Mouse (Mus musculus) frontal cortex, adult (tissue): ENCODE data around the gene Ankrd61.

Source experiments
- ATAC-seq: cut with Nextera tagmentation; 2 replicates; pipeline ENCODE4 v1.9.2; 2017; ENCODE audit warnings: mild to moderate bottlenecking, moderate library complexity, mixed read lengths; ENCODE audit not compliant: low TSS enrichment

Ankrd61 gene

GRCm38 (mm10) chr5:143893396-143893795 is 4.1 kb downstream of the Ankrd61 start:
- ATAC-seq = no peak

- peak; percentile 73 for ATAC-seq
These were observed 5.1 kb downstream of the Ankrd61 start for GRCm38 (mm10) chr5:143892255-143892886.

DNA sequence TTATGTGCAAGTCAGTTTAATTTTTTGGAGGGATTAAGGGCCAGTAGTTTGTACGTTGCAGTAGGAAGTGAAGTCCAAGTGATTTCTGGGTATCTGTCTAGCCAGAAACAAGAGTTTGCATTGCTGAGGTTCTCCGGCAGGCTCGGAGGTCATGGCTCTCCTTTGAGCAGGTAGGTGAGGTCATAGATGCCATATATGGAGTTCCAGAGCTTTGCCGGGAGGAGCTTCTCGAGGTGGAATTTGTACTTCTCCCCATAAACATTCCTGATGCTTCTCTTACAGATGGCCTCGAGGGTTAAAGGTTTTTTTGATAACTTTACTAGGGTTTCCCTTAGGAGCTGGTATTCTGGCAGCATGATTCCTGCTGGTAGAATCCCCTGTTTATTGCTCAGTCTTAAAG is 6.7 kb downstream of the Ankrd61 start:
- no peak for ATAC-seq

- no peak for ATAC-seq
These were observed 12.2 kb downstream of the Ankrd61 start for GRCm38 (mm10) chr5:143885274-143885673.

GRCm38 (mm10) chr5:143874571-143874970 is 22.9 kb downstream of the Ankrd61 start:
- ATAC-seq = no peak

DNA sequence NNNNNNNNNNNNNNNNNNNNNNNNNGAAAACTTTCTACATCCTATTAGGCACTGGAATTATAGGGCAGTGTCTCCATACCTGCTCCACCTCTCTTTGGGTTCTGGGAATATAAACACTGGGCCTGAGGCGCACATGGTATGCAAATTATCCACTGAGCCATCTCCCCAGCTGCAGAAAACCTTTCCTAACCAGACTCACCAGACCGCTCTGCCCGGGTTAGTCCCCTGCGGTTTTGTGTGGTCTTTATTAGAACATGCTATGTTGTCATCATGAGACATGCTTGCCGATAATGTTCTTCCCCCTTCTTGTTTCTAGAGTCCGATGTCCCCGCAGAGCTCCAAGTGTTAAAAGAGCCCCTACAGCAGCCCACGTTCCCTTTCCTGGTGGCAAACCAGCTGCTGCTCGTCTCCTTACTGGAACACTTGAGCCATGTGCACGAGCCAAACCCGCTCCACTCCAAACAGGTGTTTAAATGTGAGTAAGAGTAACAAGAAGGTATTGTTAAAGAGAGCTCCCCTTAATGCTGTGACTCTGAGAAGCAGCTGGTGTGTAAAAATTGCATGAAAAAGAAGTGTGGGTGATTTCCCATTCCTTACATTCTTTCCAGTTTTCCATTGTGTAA is 25.8 kb downstream of the Ankrd61 start:
- ATAC-seq = no peak
